Mouse (Mus musculus): ENCODE measurements at regions not wholly inside any gene's neighbourhood (a gene's known extent, or its start where the extent isn't known, plus 50 kb on each side); places are given as distances from the start of the nearest gene placed in this dataset.

GRCm38 (mm10) chr10:9087171-9087570 is 201.3 kb upstream of the Sash1 start:
- no peak for DNase-seq (ENCODE audit: low spot score)

GRCm38 (mm10) chr10:9086666-9087065 is 200.8 kb upstream of the Sash1 start:
- DNase-seq (ENCODE audit: low spot score) = no peak

GRCm38 (mm10) chr10:9085441-9085840 is 199.6 kb upstream of the Sash1 start:
- no peak for DNase-seq (ENCODE audit: low spot score)

GRCm38 (mm10) chr10:9074916-9075315 is 189.0 kb upstream of the Sash1 start:
- no peak for DNase-seq (ENCODE audit: low spot score)

GRCm38 (mm10) chr10:9071630-9072029 is 185.8 kb upstream of the Sash1 start:
- peak; percentile 20 for DNase-seq (ENCODE audit: low spot score)

GRCm38 (mm10) chr10:9069608-9070190 is 183.8 kb upstream of the Sash1 start:
- DNase-seq (ENCODE audit: low spot score) = no peak

- DNase-seq (ENCODE audit: low spot score) = no peak
Measured at GRCm38 (mm10) chr10:9066566-9066965, 180.7 kb upstream of the Sash1 start.

- no peak for DNase-seq (ENCODE audit: low spot score)
Measured at GRCm38 (mm10) chr10:9061979-9062378, 176.1 kb upstream of the Sash1 start.

GRCm38 (mm10) chr10:9055274-9055673 is 169.4 kb upstream of the Sash1 start:
- DNase-seq (ENCODE audit: low spot score) = no peak

- no peak for DNase-seq (ENCODE audit: low spot score)
Measured at GRCm38 (mm10) chr10:9053371-9053770, 167.5 kb upstream of the Sash1 start.

GRCm38 (mm10) chr10:9047341-9047740 is 161.5 kb upstream of the Sash1 start:
- DNase-seq (ENCODE audit: low spot score) = no peak

GRCm38 (mm10) chr10:9044746-9045370 is 159.0 kb upstream of the Sash1 start:
- DNase-seq (ENCODE audit: low spot score) = no peak

GRCm38 (mm10) chr10:9043507-9043906 is 157.6 kb upstream of the Sash1 start:
- no peak for DNase-seq (ENCODE audit: low spot score)

- no peak for DNase-seq (ENCODE audit: low spot score)
Measured at GRCm38 (mm10) chr10:9030486-9030885, 144.6 kb upstream of the Sash1 start.

- DNase-seq (ENCODE audit: low spot score) = no peak
Measured at GRCm38 (mm10) chr10:9029506-9029905, 143.6 kb upstream of the Sash1 start.

GRCm38 (mm10) chr10:9027070-9027807 is 141.4 kb upstream of the Sash1 start:
- DNase-seq (ENCODE audit: low spot score) = no peak

- no peak for DNase-seq (ENCODE audit: low spot score)
Measured at GRCm38 (mm10) chr10:9014810-9015505, 129.1 kb upstream of the Sash1 start.

- no peak for DNase-seq (ENCODE audit: low spot score)
Measured at GRCm38 (mm10) chr10:9013549-9013925, 127.7 kb upstream of the Sash1 start.

- DNase-seq (ENCODE audit: low spot score) = peak; percentile 50
Measured at GRCm38 (mm10) chr10:9012829-9013548, 127.1 kb upstream of the Sash1 start.

- no peak for DNase-seq (ENCODE audit: low spot score)
Measured at GRCm38 (mm10) chr10:9011906-9012305, 126.0 kb upstream of the Sash1 start.

- DNase-seq (ENCODE audit: low spot score) = no peak
Measured at GRCm38 (mm10) chr10:9010191-9010590, 124.3 kb upstream of the Sash1 start.
